Mouse (Mus musculus): Measurements from ENCODE around the gene Emid1.

Emid1 gene

GRCm38 (mm10) chr11:5063561-5064281, 88.3 kb downstream of the Emid1 start:
- no peak for DNase-seq (ENCODE audit: low spot score in 2 of 2)

GRCm38 (mm10) chr11:5062860-5063505, 89.1 kb downstream of the Emid1 start:
- DNase-seq (ENCODE audit: low spot score in 2 of 2), result no peak

GRCm38 (mm10) chr11:5062326-5062725, 89.7 kb downstream of the Emid1 start:
- DNase-seq (ENCODE audit: low spot score in 2 of 2), result no peak

GRCm38 (mm10) chr11:5061413-5062139, 90.5 kb downstream of the Emid1 start:
- peak; percentile 91 to 96 for DNase-seq (ENCODE audit: low spot score in 2 of 2)

- no peak for DNase-seq (ENCODE audit: low spot score in 2 of 2)
Observed at GRCm38 (mm10) chr11:5060756-5061412, 91.2 kb downstream of the Emid1 start.

GRCm38 (mm10) chr11:5059704-5060156, 92.3 kb downstream of the Emid1 start:
- DNase-seq (ENCODE audit: low spot score in 2 of 2), result peak in 1 of 2 experiments; percentile 52

- DNase-seq (ENCODE audit: low spot score in 2 of 2), result no peak
Observed at GRCm38 (mm10) chr11:5059230-5059629, 92.8 kb downstream of the Emid1 start.

GRCm38 (mm10) chr11:5058783-5059182, 93.3 kb downstream of the Emid1 start:
- no peak for DNase-seq (ENCODE audit: low spot score in 2 of 2)

- no peak for DNase-seq (ENCODE audit: low spot score in 2 of 2)
Observed at GRCm38 (mm10) chr11:5057856-5058641, 94.0 kb downstream of the Emid1 start, which contains the start of gene Rasl10a. Gene Rasl10a (plus strand): TSS chr11:5058128.

GRCm38 (mm10) chr11:5057541-5057855, 94.6 kb downstream of the Emid1 start:
- DNase-seq (ENCODE audit: low spot score in 2 of 2), result no peak

- DNase-seq (ENCODE audit: low spot score in 2 of 2), result no peak
Observed at GRCm38 (mm10) chr11:5057064-5057463, 95.0 kb downstream of the Emid1 start.

Measured in frontal cortex, postnatal 25 days (tissue).